Mouse (Mus musculus) ES-E14 (cell line): Measurements from ENCODE around the gene Pkd2l1.

Experiments used
- CHD2 ChIP-seq: IDR thresholded peaks from 2 replicates; pipeline ENCODE4 v1.6.1; 2014; ENCODE audit warnings: mild to moderate bottlenecking, low read depth, low read length, inconsistent platforms
- HCFC1 ChIP-seq: IDR thresholded peaks from 2 replicates; pipeline ENCODE4 v1.6.1; 2012; ENCODE audit warnings: low read length, inconsistent platforms, borderline replicate concordance; ENCODE audit not compliant: insufficient read depth
- MAFK ChIP-seq: IDR thresholded peaks from 2 replicates; pipeline ENCODE4 v1.6.1; 2014; ENCODE audit warnings: mild to moderate bottlenecking, low read depth, low read length, inconsistent platforms; ENCODE audit not compliant: insufficient read depth
- ZC3H11A ChIP-seq: IDR thresholded peaks from 2 replicates; pipeline ENCODE4 v1.6.1; 2012; ENCODE audit warnings: low read depth, mild to moderate bottlenecking, inconsistent platforms, low read length, borderline replicate concordance

DNA sequence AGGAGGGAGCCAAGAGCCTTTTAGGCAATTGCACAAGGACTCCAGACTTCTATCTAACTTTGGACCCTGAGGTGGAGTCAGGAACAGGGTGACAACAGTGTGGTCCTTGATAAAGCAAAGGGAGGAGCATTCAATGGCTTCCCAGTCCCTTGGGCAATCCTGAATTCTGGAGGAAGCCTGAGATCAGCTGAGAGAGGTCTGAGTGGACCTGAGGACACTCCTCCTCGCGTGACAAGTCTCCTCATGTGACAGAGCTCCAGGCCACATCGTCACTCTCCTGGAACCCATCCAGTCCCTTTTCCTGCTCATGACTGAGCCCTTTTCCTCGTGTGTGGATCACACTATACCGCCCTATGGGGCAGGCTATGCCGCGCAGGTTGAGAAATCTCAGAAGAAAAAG, 1.7 kb upstream of the Pkd2l1 start:
- TF ChIP-seq MAFK = no peak
- TF ChIP-seq ZC3H11A = no peak
- TF ChIP-seq HCFC1 = no peak
- TF ChIP-seq CHD2 = no peak
